Mouse (Mus musculus): ENCODE measurements around the gene Nodal.

GRCm38 (mm10) chr10:61465009-61465408 is 47.2 kb downstream of the Nodal start:
- no peak for TF ChIP-seq CTCF (IDR thresholded peaks at IDR 0.05; ENCODE audit: borderline replicate concordance, insufficient read depth, low read length)
- TF ChIP-seq POLR2A (IDR thresholded peaks at IDR 0.05; ENCODE audit: low read depth, low read length) = no peak

Data from embryonic fibroblast, embryonic 13.5 days (primary cell).